Mouse (Mus musculus): ENCODE data around the gene Rpl13a. TPM values are rescaled to one million over a fixed set of nuclear protein-coding genes. Genes with fewer than 3 reads are reported as not detected.
"Not testable (repeated sequence)": the region's sequence is repeated elsewhere in the genome, so short reads cannot be mapped to it uniquely, and the experiment has no call there.

Gene Rpl13a
- polyA plus RNA-seq, 1 experiment: 1,205 TPM

- TF ChIP-seq CTCF (IDR thresholded peaks at IDR 0.05; ENCODE audit: insufficient read depth, low read depth, low read length) (no peak), POLR2A (IDR thresholded peaks at IDR 0.05; ENCODE audit: insufficient read depth, low read depth, low read length) (no peak)
- no peak overlapping the region for H3K4me3 ChIP-seq (ENCODE audit: insufficient read depth, low read depth, low read length)
- 0 out of 2 replicates have a peak, but pooled peaks cover 3% of the 10 kb centered on the region for H3K4me1 ChIP-seq (ENCODE audit: control insufficient read depth, insufficient read depth, low read length)
- H3K27ac ChIP-seq (ENCODE audit: insufficient read depth, low read depth, low read length): no peak overlapping the region
- 85% methylated on average over 8 of the region's 8 CpGs for WGBS
Measured at GRCm38 (mm10) chr7:45117566-45117965, 11.0 kb downstream of the Rpl13a start.

GRCm38 (mm10) chr7:45113476-45113875 lies 15.1 kb downstream of the Rpl13a start:
- WGBS: 88% methylated on average over 2 of the region's 2 CpGs
- Histone ChIP-seq H3K27ac (ENCODE audit: insufficient read depth, low read depth, low read length) (no peak overlapping the region), H3K4me1 (ENCODE audit: control insufficient read depth, insufficient read depth, low read length) (no peaks in the 10 kb centered on the region), H3K4me3 (ENCODE audit: insufficient read depth, low read depth, low read length) (no peak overlapping the region)
- TF ChIP-seq POLR2A (IDR thresholded peaks at IDR 0.05; ENCODE audit: insufficient read depth, low read depth, low read length) (no peak), CTCF (IDR thresholded peaks at IDR 0.05; ENCODE audit: insufficient read depth, low read depth, low read length) (no peak)

GRCm38 (mm10) chr7:45112529-45112928 lies 16.0 kb downstream of the Rpl13a start:
- no peak for TF ChIP-seq POLR2A (IDR thresholded peaks at IDR 0.05; ENCODE audit: insufficient read depth, low read depth, low read length)
- TF ChIP-seq CTCF (IDR thresholded peaks at IDR 0.05; ENCODE audit: insufficient read depth, low read depth, low read length): no peak
- WGBS: 73% methylated on average over 3 of the region's 3 CpGs
- Histone ChIP-seq H3K4me1 (ENCODE audit: control insufficient read depth, insufficient read depth, low read length) (no peaks in the 10 kb centered on the region), H3K27ac (ENCODE audit: insufficient read depth, low read depth, low read length) (no peak overlapping the region), H3K4me3 (ENCODE audit: insufficient read depth, low read depth, low read length) (no peak overlapping the region)

- TF ChIP-seq POLR2A (IDR thresholded peaks at IDR 0.05; ENCODE audit: insufficient read depth, low read depth, low read length) (no peak), CTCF (IDR thresholded peaks at IDR 0.05; ENCODE audit: insufficient read depth, low read depth, low read length) (no peak)
- Histone ChIP-seq H3K4me1 (ENCODE audit: control insufficient read depth, insufficient read depth, low read length) (no peaks in the 10 kb centered on the region), H3K4me3 (ENCODE audit: insufficient read depth, low read depth, low read length) (no peak overlapping the region), H3K27ac (ENCODE audit: insufficient read depth, low read depth, low read length) (no peak overlapping the region)
- WGBS: 76% methylated on average over 2 of the region's 2 CpGs
Measured at GRCm38 (mm10) chr7:45111940-45112339, 16.6 kb downstream of the Rpl13a start.

GRCm38 (mm10) chr7:45110089-45110488 lies 18.5 kb downstream of the Rpl13a start:
- not testable (repeated sequence) for H3K27ac ChIP-seq (ENCODE audit: insufficient read depth, low read depth, low read length); H3K4me3 ChIP-seq (ENCODE audit: insufficient read depth, low read depth, low read length); H3K4me1 ChIP-seq (ENCODE audit: control insufficient read depth, insufficient read depth, low read length)
- 91% methylated on average over 4 of the region's 4 CpGs for WGBS

GRCm38 (mm10) chr7:45107052-45107645 lies 21.4 kb downstream of the Rpl13a start:
- WGBS: 71% methylated on average over 5 of the region's 5 CpGs
- no peak for TF ChIP-seq POLR2A (IDR thresholded peaks at IDR 0.05; ENCODE audit: insufficient read depth, low read depth, low read length)
- TF ChIP-seq CTCF (IDR thresholded peaks at IDR 0.05; ENCODE audit: insufficient read depth, low read depth, low read length): no peak
- no peak overlapping the region for H3K4me3 ChIP-seq (ENCODE audit: insufficient read depth, low read depth, low read length)

GRCm38 (mm10) chr7:45106441-45106840 lies 22.1 kb downstream of the Rpl13a start:
- no peak overlapping the region for H3K27ac ChIP-seq (ENCODE audit: insufficient read depth, low read depth, low read length)
- 68% methylated on average over 6 of the region's 6 CpGs for WGBS
- H3K4me3 ChIP-seq (ENCODE audit: insufficient read depth, low read depth, low read length): no peak overlapping the region
- peaks cover 6% of the 10 kb centered on the region; the same call in 1 of the 2 replicates for H3K4me1 ChIP-seq (ENCODE audit: control insufficient read depth, insufficient read depth, low read length)
- TF ChIP-seq POLR2A (IDR thresholded peaks at IDR 0.05; ENCODE audit: insufficient read depth, low read depth, low read length) (no peak), CTCF (IDR thresholded peaks at IDR 0.05; ENCODE audit: insufficient read depth, low read depth, low read length) (no peak)

More at GRCm38 (mm10) chr7:45107052-45107645, 21.4 kb downstream of the Rpl13a start:
- peaks cover 6% of the 10 kb centered on the region; the same call in 1 of the 2 replicates for H3K4me1 ChIP-seq (ENCODE audit: control insufficient read depth, insufficient read depth, low read length)
- H3K27ac ChIP-seq (ENCODE audit: insufficient read depth, low read depth, low read length): no peak overlapping the region

- WGBS: 88% methylated on average over 8 of the region's 8 CpGs
- Histone ChIP-seq H3K4me3 (ENCODE audit: insufficient read depth, low read depth, low read length) (no peak overlapping the region), H3K27ac (ENCODE audit: insufficient read depth, low read depth, low read length) (no peak overlapping the region), H3K4me1 (ENCODE audit: control insufficient read depth, insufficient read depth, low read length) (peaks cover 6% of the 10 kb centered on the region; the same call in 1 of the 2 replicates)
- TF ChIP-seq CTCF (IDR thresholded peaks at IDR 0.05; ENCODE audit: insufficient read depth, low read depth, low read length) (no peak), POLR2A (IDR thresholded peaks at IDR 0.05; ENCODE audit: insufficient read depth, low read depth, low read length) (no peak)
Measured at GRCm38 (mm10) chr7:45105491-45105890, 23.1 kb downstream of the Rpl13a start.

GRCm38 (mm10) chr7:45104941-45105340 lies 23.6 kb downstream of the Rpl13a start:
- H3K27ac ChIP-seq (ENCODE audit: insufficient read depth, low read depth, low read length): no peak overlapping the region
- TF ChIP-seq CTCF (IDR thresholded peaks at IDR 0.05; ENCODE audit: insufficient read depth, low read depth, low read length): no peak
- TF ChIP-seq POLR2A (IDR thresholded peaks at IDR 0.05; ENCODE audit: insufficient read depth, low read depth, low read length): no peak
- 82% methylated on average over 5 of the region's 5 CpGs for WGBS
- no peak overlapping the region for H3K4me3 ChIP-seq (ENCODE audit: insufficient read depth, low read depth, low read length)
- peaks cover 6% of the 10 kb centered on the region; the same call in 1 of the 2 replicates for H3K4me1 ChIP-seq (ENCODE audit: control insufficient read depth, insufficient read depth, low read length)

Data from olfactory bulb, adult 2 months (tissue).